Mouse (Mus musculus) bone marrow macrophage, adult 2 months (primary cell): ENCODE data around the gene Brd1.

Experiments used
- CTCF ChIP-seq: IDR thresholded peaks from 2 replicates; pipeline ENCODE4 v1.5.1; 2012; ENCODE audit warnings: low read depth, mild to moderate bottlenecking, low read length, moderate library complexity
- POLR2A ChIP-seq: IDR thresholded peaks from 2 replicates; pipeline ENCODE4 v1.6.1; 2012; ENCODE audit warnings: mild to moderate bottlenecking, low read depth, low read length, borderline replicate concordance

DNA sequence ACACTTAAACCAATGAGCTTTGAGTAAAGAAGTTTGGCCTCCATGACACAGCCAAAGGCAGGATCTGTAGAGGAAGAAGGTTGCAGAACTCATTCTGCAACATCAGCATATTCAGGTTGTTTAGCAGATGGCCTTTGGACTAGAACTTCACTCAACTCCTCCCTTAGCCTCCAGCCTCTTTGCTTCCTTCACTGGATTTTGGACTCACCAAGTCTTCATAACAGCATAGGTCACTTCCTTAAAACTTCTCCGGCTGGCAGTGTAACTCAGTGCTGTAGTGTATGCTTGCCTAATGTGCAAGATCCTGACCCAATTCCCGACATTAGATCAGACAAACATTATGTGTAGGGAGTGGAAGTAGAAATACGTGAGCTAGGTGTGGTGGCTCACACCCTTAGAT lies 11.3 kb upstream of the Brd1 start:
- no peak for TF ChIP-seq POLR2A
- TF ChIP-seq CTCF, result no peak
